9 mouse cellular contexts compared by ENCODE assay signal in genomic region chr5:123125638-123126406, GRCm38 (mm10). TPM values are rescaled to one million over a fixed set of nuclear protein-coding genes. Genes with fewer than 3 reads are reported as not detected.
DNase-seq lines count a peak whose midpoint lies in the region; ATAC-seq lines count a peak whose summit lies in the region.
"Had no signal": no experiment of that assay in that cellular context is flagged by ENCODE, and none has a peak within 500 bp of the region (broad histone marks: within the 10 kb centered on the region; RNA-seq: fewer than 3 reads in every experiment).

No protein-coding gene starts in this region.

- peaks cover 9% of the 10 kb centered on the region for H3K4me1 ChIP-seq in kidney, embryonic 16.5 days (ENCODE audit: insufficient read depth, low read length)
- peaks cover 2% of the 10 kb centered on the region; the same call in 1 of the 2 replicates for H3K4me1 ChIP-seq in forebrain, embryonic 12.5 days

- no peaks in the 10 kb centered on the region for H3K36me3 ChIP-seq in kidney, embryonic 16.5 days (ENCODE audit: insufficient read depth, low read length)
- H3K36me3 ChIP-seq in forebrain, embryonic 12.5 days (replicated peaks): peaks cover 50% of the 10 kb centered on the region

- H3K27ac ChIP-seq in kidney, embryonic 16.5 days (ENCODE audit: low read length): no peak overlapping the region
- no peak overlapping the region for H3K27ac ChIP-seq in forebrain, embryonic 12.5 days

- H3K4me2 ChIP-seq in kidney, embryonic 16.5 days (replicated peaks; ENCODE audit: low read depth, low read length): no peak overlapping the region
- no peak overlapping the region for H3K4me2 ChIP-seq in forebrain, embryonic 12.5 days

- H3K9ac ChIP-seq in kidney, embryonic 16.5 days (replicated peaks; ENCODE audit: low read length): no peak overlapping the region
- no peak overlapping the region for H3K9ac ChIP-seq in forebrain, embryonic 12.5 days

- no peaks in the 10 kb centered on the region for H3K27me3 ChIP-seq in kidney, embryonic 16.5 days (ENCODE audit: insufficient read depth, low read length)
- no peaks in the 10 kb centered on the region for H3K27me3 ChIP-seq in forebrain, embryonic 12.5 days

- H3K9me3 ChIP-seq in kidney, embryonic 16.5 days (ENCODE audit: low read length): no peaks in the 10 kb centered on the region
- H3K9me3 ChIP-seq in forebrain, embryonic 12.5 days: no peaks in the 10 kb centered on the region

- H3K4me3 ChIP-seq in kidney, embryonic 16.5 days (ENCODE audit: low read length): no peak overlapping the region
- no peak overlapping the region for H3K4me3 ChIP-seq in forebrain, embryonic 12.5 days (replicated peaks)
- H3K4me3 ChIP-seq: myocyte had no signal

- 67% methylated on average over 18 of the region's 18 CpGs for WGBS in kidney, embryonic 16.5 days
- WGBS in forebrain, embryonic 12.5 days: 90% methylated on average over 18 of the region's 18 CpGs

- peak; percentile 8 for DNase-seq in cerebellum, adult 11-12 months
- no peak for DNase-seq in cerebellum, adult 11 months
- DNase-seq in spleen, postnatal 14 days (ENCODE audit: low spot score in 2 of 2): peak; percentile 39 to 59
- no peak for DNase-seq in ovary, postnatal 14 days (ENCODE audit: low spot score)
- no peak for DNase-seq in right cerebral cortex, adult 2 months (ENCODE audit: low spot score in 2 of 2)

- ATAC-seq in activated CD4-positive, CD25-positive, alpha-beta regulatory T cell, adult 4 months: peak; percentile 18
- ATAC-seq in kidney, embryonic 16.5 days (ENCODE audit: low FRiP score, low TSS enrichment): 0 out of 2 replicates have a peak, but pooled peaks have one; percentile 36
- no peak for ATAC-seq in forebrain, embryonic 12.5 days (ENCODE audit: low FRiP score)

RNA-seq across cellular contexts. Expression of gene Rhof, which starts 6.7 kb away (rescaled TPM):
- polyA plus RNA-seq in activated CD4-positive, CD25-positive, alpha-beta regulatory T cell, adult 4 months (2017; shearing (Covaris generic)): 10 to 100 TPM; 54.3 to 75.1 TPM
- polyA plus RNA-seq in kidney, embryonic 16.5 days (2015; fragmentation: Nextera tagmentation; extraction: Ambion mirVana): 3.2 and 3.8 TPM in 2 replicates
- 1.9 and 2.8 TPM in 2 replicates for polyA plus RNA-seq in forebrain, embryonic 12.5 days (2016; fragmentation: Nextera tagmentation; extraction: Ambion mirVana)

RNA-seq across cellular contexts. Expression of gene Setd1b, which starts 16.2 kb away (rescaled TPM):
- 10 to 100 TPM; 12.5 to 12.9 TPM for polyA plus RNA-seq in activated CD4-positive, CD25-positive, alpha-beta regulatory T cell, adult 4 months (2017; shearing (Covaris generic))
- 8.4 and 11.0 TPM in 2 replicates for polyA plus RNA-seq in kidney, embryonic 16.5 days (2015; fragmentation: Nextera tagmentation; extraction: Ambion mirVana)
- 13.1 and 13.6 TPM in 2 replicates for polyA plus RNA-seq in forebrain, embryonic 12.5 days (2016; fragmentation: Nextera tagmentation; extraction: Ambion mirVana)

RNA-seq across cellular contexts. Expression of gene Psmd9, which starts 43.4 kb away (rescaled TPM):
- 10 to 100 TPM; 31.6 to 42.2 TPM for polyA plus RNA-seq in activated CD4-positive, CD25-positive, alpha-beta regulatory T cell, adult 4 months (2017; shearing (Covaris generic))
- polyA plus RNA-seq in kidney, embryonic 16.5 days (2015; fragmentation: Nextera tagmentation; extraction: Ambion mirVana): 86.9 and 87.9 TPM in 2 replicates
- polyA plus RNA-seq in forebrain, embryonic 12.5 days (2016; fragmentation: Nextera tagmentation; extraction: Ambion mirVana): 66.5 and 71.6 TPM in 2 replicates

RNA-seq across cellular contexts. Expression of gene Hpd, which starts 56.7 kb away (rescaled TPM):
- polyA plus RNA-seq in activated CD4-positive, CD25-positive, alpha-beta regulatory T cell, adult 4 months (2017; shearing (Covaris generic)): not detected
- polyA plus RNA-seq in kidney, embryonic 16.5 days (2015; fragmentation: Nextera tagmentation; extraction: Ambion mirVana): 0.23 and 0.29 TPM in 2 replicates
- not detected in 2 replicates for polyA plus RNA-seq in forebrain, embryonic 12.5 days (2016; fragmentation: Nextera tagmentation; extraction: Ambion mirVana)
- polyA plus RNA-seq: myocyte had no signal

RNA-seq across cellular contexts. Expression of gene Tmem120b, which starts 57.6 kb away (rescaled TPM):
- 1 to 10 TPM; 2.2 to 2.3 TPM for polyA plus RNA-seq in activated CD4-positive, CD25-positive, alpha-beta regulatory T cell, adult 4 months (2017; shearing (Covaris generic))
- polyA plus RNA-seq in kidney, embryonic 16.5 days (2015; fragmentation: Nextera tagmentation; extraction: Ambion mirVana): 16.8 and 20.0 TPM in 2 replicates
- 9.0 and 9.7 TPM in 2 replicates for polyA plus RNA-seq in forebrain, embryonic 12.5 days (2016; fragmentation: Nextera tagmentation; extraction: Ambion mirVana)

Comparison
In these comparisons a context has a peak if more than half of its experiments do, and no peak if none do; other contexts are left out.
1. DNase-seq: peak in cerebellum, adult 11-12 months (single experiment) and spleen, postnatal 14 days (2 of 2); none in cerebellum, adult 11 months (single experiment), ovary, postnatal 14 days (single experiment) and right cerebral cortex, adult 2 months (0 of 2).
2. RNA of gene Rhof, which starts 6.7 kb away (polyA plus RNA-seq): 54.3 to 75.1 TPM in activated CD4-positive, CD25-positive, alpha-beta regulatory T cell, adult 4 months; 3.2 to 3.8 TPM in kidney, embryonic 16.5 days and 1.9 to 2.8 TPM in forebrain, embryonic 12.5 days; every median in the first group is over 10 times any median in the second.